Mouse (Mus musculus) olfactory bulb, adult 2 months (tissue): Measurements from ENCODE around the gene Ggt7.
"Not testable (repeated sequence)": the region's sequence is repeated elsewhere in the genome, so short reads cannot be mapped to it uniquely, and the experiment has no call there.

Experiments
- CTCF ChIP-seq: fragments of 200-500 bp; IDR thresholded peaks from 2 replicates; pipeline ENCODE4 v1.5.1; 2012; ENCODE audit warnings: low read depth, mild to moderate bottlenecking, low read length, moderate library complexity; ENCODE audit not compliant: insufficient read depth
- POLR2A ChIP-seq: fragments of 200-500 bp; IDR thresholded peaks from 2 replicates; pipeline ENCODE4 v1.6.1; 2012; ENCODE audit warnings: mild to moderate bottlenecking, low read depth, low read length, moderate library complexity; ENCODE audit not compliant: insufficient read depth

GRCm38 (mm10) chr2:155447906-155448305 is 70.1 kb downstream of the Ggt7 start:
- TF ChIP-seq CTCF, POLR2A: not testable (repeated sequence)
